Comparison of ENCODE assay signal across 22 mouse cellular contexts in genomic region chr5:67735771-67736170, GRCm38 (mm10).
A peak's percentile ranks its signal among the peaks of the same experiment; 100 is the strongest.
DNase-seq lines count a peak whose midpoint lies in the region; ATAC-seq lines count a peak whose summit lies in the region.
"Had no signal": no experiment of that assay in that cellular context is flagged by ENCODE, and none has a peak within 500 bp of the region (broad histone marks: within the 10 kb centered on the region; RNA-seq: fewer than 3 reads in every experiment).

No protein-coding gene starts in this region.

- no peak for DNase-seq in cerebellum, adult 8-10 months
- peak; percentile 24 for DNase-seq in heart, adult 8-10 months (ENCODE audit: low spot score)
- no peak for DNase-seq in heart, postnatal 36 days
- DNase-seq in cerebellum, adult 18-20 months: peak; percentile 33 to 50
- peak; percentile 41 to 64 for DNase-seq in cerebellum, postnatal 25 days
- DNase-seq in adrenal gland, postnatal 25 days: no peak
- no peak for DNase-seq in kidney, postnatal 14 days
- DNase-seq: adrenal gland, adult 8-10 months; gastrocnemius, postnatal 36 days; kidney, postnatal 36 days; lung, adult 18-20 months; lung, postnatal 10 days; right cerebral cortex, adult 18-20 months; right cerebral cortex, postnatal 4 days; thymus, postnatal 36 days had no signal

- peak; percentile 62 for ATAC-seq in cerebellum, adult (ENCODE audit: insufficient number of reproducible peaks, low FRiP score, low TSS enrichment)
- ATAC-seq: activated CD4-positive, CD25-positive, alpha-beta regulatory T cell, adult 4 months; forebrain, embryonic 13.5 days; hindbrain, postnatal 0 days; intestine, embryonic 16.5 days; liver, embryonic 12.5 days; midbrain, embryonic 16.5 days had no signal

- intact Hi-C loops in heart, postnatal 36 days (cut with DNase I): no loop called here

Comparison
In these comparisons a context has a peak if more than half of its experiments do, and no peak if none do; other contexts are left out.
1. DNase-seq: peak in heart, adult 8-10 months (single experiment), cerebellum, adult 18-20 months (2 of 2) and cerebellum, postnatal 25 days (2 of 2); none in cerebellum, adult 8-10 months (single experiment), heart, postnatal 36 days (0 of 2), adrenal gland, postnatal 25 days (single experiment) and kidney, postnatal 14 days (single experiment).